Comparison of ENCODE assay signal across 29 mouse cellular contexts in genomic region chr12:17511019-17511418, GRCm38 (mm10). TPM values are rescaled to one million over a fixed set of nuclear protein-coding genes. Genes with fewer than 3 reads are reported as not detected.
DNase-seq lines count a peak whose midpoint lies in the region; ATAC-seq lines count a peak whose summit lies in the region.
"Had no signal": no experiment of that assay in that cellular context is flagged by ENCODE, and none has a peak within 500 bp of the region (broad histone marks: within the 10 kb centered on the region; RNA-seq: fewer than 3 reads in every experiment).

No protein-coding gene starts in this region.

- H3K27ac ChIP-seq in midbrain, embryonic 11.5 days (ENCODE audit: low read depth, low read length), result no peak overlapping the region
- no peak overlapping the region for H3K27ac ChIP-seq in midbrain, embryonic 15.5 days
- H3K27ac ChIP-seq in forebrain, embryonic 14.5 days (ENCODE audit: low read depth, low read length), result no peak overlapping the region
- H3K27ac ChIP-seq: embryonic facial prominence, embryonic 12.5 days; forebrain, embryonic 15.5 days; heart, adult 2 months; intestine, embryonic 15.5 days; liver, embryonic 14.5 days; neural tube, embryonic 13.5 days had no signal

- no peaks in the 10 kb centered on the region for H3K9me3 ChIP-seq in midbrain, embryonic 11.5 days (ENCODE audit: control insufficient read depth, low read length)
- no peaks in the 10 kb centered on the region for H3K9me3 ChIP-seq in midbrain, embryonic 15.5 days
- no peaks in the 10 kb centered on the region for H3K9me3 ChIP-seq in forebrain, embryonic 14.5 days (replicated peaks; ENCODE audit: control insufficient read depth, low read length)
- H3K9me3 ChIP-seq: embryonic facial prominence, embryonic 12.5 days; forebrain, embryonic 15.5 days; heart, embryonic 12.5 days; intestine, embryonic 15.5 days; neural tube, embryonic 13.5 days had no signal

- no peak overlapping the region for H3K4me2 ChIP-seq in midbrain, embryonic 11.5 days
- no peak overlapping the region for H3K4me2 ChIP-seq in midbrain, embryonic 15.5 days
- no peak overlapping the region for H3K4me2 ChIP-seq in forebrain, embryonic 14.5 days (ENCODE audit: low read length)
- H3K4me2 ChIP-seq: embryonic facial prominence, embryonic 12.5 days; forebrain, embryonic 15.5 days; heart, embryonic 12.5 days; intestine, embryonic 15.5 days; neural tube, embryonic 13.5 days had no signal

- no peak overlapping the region for H3K4me3 ChIP-seq in midbrain, embryonic 11.5 days (ENCODE audit: low read depth, low read length)
- no peak overlapping the region for H3K4me3 ChIP-seq in midbrain, embryonic 15.5 days
- H3K4me3 ChIP-seq in forebrain, embryonic 14.5 days (ENCODE audit: low read depth, low read length), result no peak overlapping the region
- H3K4me3 ChIP-seq: embryonic facial prominence, embryonic 12.5 days; forebrain, embryonic 15.5 days; heart, adult 2 months; heart, embryonic 12.5 days; intestine, embryonic 15.5 days; neural tube, embryonic 13.5 days had no signal

- 90% methylated on average over 6 of the region's 6 CpGs for WGBS in midbrain, embryonic 11.5 days
- WGBS in midbrain, embryonic 15.5 days, result 92% methylated on average over 6 of the region's 6 CpGs
- WGBS in forebrain, embryonic 14.5 days, result 91% methylated on average over 6 of the region's 6 CpGs

- no peaks in the 10 kb centered on the region for H3K4me1 ChIP-seq in midbrain, embryonic 11.5 days (ENCODE audit: control insufficient read depth, insufficient read depth, low read length)
- H3K4me1 ChIP-seq in midbrain, embryonic 15.5 days, result no peaks in the 10 kb centered on the region
- H3K4me1 ChIP-seq in forebrain, embryonic 14.5 days (ENCODE audit: control insufficient read depth, insufficient read depth, low read length), result no peaks in the 10 kb centered on the region
- H3K4me1 ChIP-seq: embryonic facial prominence, embryonic 12.5 days; forebrain, embryonic 15.5 days; neural tube, embryonic 13.5 days had no signal

- no peak overlapping the region for H3K9ac ChIP-seq in midbrain, embryonic 11.5 days (ENCODE audit: low read length)
- H3K9ac ChIP-seq in midbrain, embryonic 15.5 days, result no peak overlapping the region
- no peak overlapping the region for H3K9ac ChIP-seq in forebrain, embryonic 14.5 days (ENCODE audit: low read length)
- H3K9ac ChIP-seq: embryonic facial prominence, embryonic 12.5 days; forebrain, embryonic 15.5 days; heart, embryonic 12.5 days; intestine, embryonic 15.5 days; liver, embryonic 14.5 days; neural tube, embryonic 13.5 days had no signal

- DNase-seq in midbrain, embryonic 11.5 days (ENCODE audit: low spot score, missing footprints), result peak; percentile 68
- DNase-seq in CD4-positive helper T cell, adult 2 months (ENCODE audit: low read depth, low spot score), result peak; percentile 76
- peak; percentile 78 for DNase-seq in T-cell, adult 2 months (ENCODE audit: low spot score)
- peak; percentile 49 to 64 for DNase-seq in natural killer cell, adult 2 months (ENCODE audit: low spot score in 2 of 2)
- no peak for DNase-seq in forebrain, embryonic 14.5 days (ENCODE audit: low spot score)
- no peak for DNase-seq in urinary bladder, postnatal 36 days (ENCODE audit: low spot score in 2 of 2)
- DNase-seq in heart, postnatal 4 days, result no peak
- DNase-seq: adrenal gland, postnatal 10 days; cerebellum, adult 9-10 months; cerebellum, postnatal 36 days; gastrocnemius, postnatal 25 days; heart, adult 2 months; kidney, adult 9 months; kidney, postnatal 10 days; liver; lung, adult 2 months; lung, postnatal 10 days; retina, postnatal 1 day; right cerebral cortex, postnatal 14 days; thymus, adult 2 months had no signal

- no peak for ATAC-seq in midbrain, embryonic 11.5 days (ENCODE audit: low FRiP score)
- no peak for ATAC-seq in midbrain, embryonic 15.5 days (replicated peaks)
- no peak for ATAC-seq in forebrain, embryonic 14.5 days
- ATAC-seq: forebrain, embryonic 15.5 days; hindbrain, embryonic 16.5 days; intestine, embryonic 15.5 days; midbrain, embryonic 16.5 days had no signal

- H3K36me3 ChIP-seq in midbrain, embryonic 11.5 days (ENCODE audit: control insufficient read depth, insufficient read depth, low read length), result no peaks in the 10 kb centered on the region
- no peaks in the 10 kb centered on the region for H3K36me3 ChIP-seq in midbrain, embryonic 15.5 days (replicated peaks)
- H3K36me3 ChIP-seq in forebrain, embryonic 14.5 days (ENCODE audit: control insufficient read depth, insufficient read depth, low read length), result no peaks in the 10 kb centered on the region
- H3K36me3 ChIP-seq: embryonic facial prominence, embryonic 12.5 days; forebrain, embryonic 15.5 days; heart, embryonic 12.5 days; intestine, embryonic 15.5 days; neural tube, embryonic 13.5 days had no signal

- no peaks in the 10 kb centered on the region for H3K27me3 ChIP-seq in midbrain, embryonic 11.5 days (ENCODE audit: control insufficient read depth, insufficient read depth, low read length)
- no peaks in the 10 kb centered on the region for H3K27me3 ChIP-seq in midbrain, embryonic 15.5 days (replicated peaks)
- no peaks in the 10 kb centered on the region for H3K27me3 ChIP-seq in forebrain, embryonic 14.5 days (replicated peaks; ENCODE audit: control insufficient read depth, insufficient read depth, low read length)
- H3K27me3 ChIP-seq: embryonic facial prominence, embryonic 12.5 days; forebrain, embryonic 15.5 days; intestine, embryonic 15.5 days; neural tube, embryonic 13.5 days had no signal

RNA-seq across cellular contexts. Expression of gene Odc1, which starts 33.6 kb away (rescaled TPM):
- polyA plus RNA-seq in midbrain, embryonic 11.5 days (2014; fragmentation: Nextera tagmentation; extraction: Ambion mirVana), result 307 and 314 TPM in 2 replicates
- 138 and 148 TPM in 2 replicates for polyA plus RNA-seq in midbrain, embryonic 15.5 days (2015; fragmentation: Nextera tagmentation; extraction: Ambion mirVana)
- polyA plus RNA-seq in forebrain, embryonic 14.5 days (2014; fragmentation: Nextera tagmentation; extraction: Ambion mirVana), result 244 and 288 TPM in 2 replicates
- total RNA-seq in heart, postnatal 4 days (2021), result 100 to 1,000 TPM; 158 to 160 TPM

Comparison
In these comparisons a context has a peak if more than half of its experiments do, and no peak if none do; other contexts are left out.
1. DNase-seq: peak in midbrain, embryonic 11.5 days (single experiment), CD4-positive helper T cell, adult 2 months (single experiment), T-cell, adult 2 months (single experiment) and natural killer cell, adult 2 months (2 of 2); none in forebrain, embryonic 14.5 days (single experiment), urinary bladder, postnatal 36 days (0 of 2) and heart, postnatal 4 days (single experiment).